Mouse (Mus musculus) hindbrain, embryonic 15.5 days (tissue): ENCODE data around the gene Gnaz. TPM values are rescaled to one million over a fixed set of nuclear protein-coding genes. Genes with fewer than 3 reads are reported as not detected.

Source experiments
- polyA plus RNA-seq: library from polyadenylated mRNA; unstranded; fragments of >200 nt; fragmentation: Nextera tagmentation; extraction: Ambion mirVana; gene quantifications from 2 replicates; pipeline ENCODE4 v1.2.1, GENCODE M21; 2015

Gene Gnaz
- polyA plus RNA-seq, 1 experiment from 2014 or later = 85.5 TPM

Other genes starting within 250 kb of the Gnaz start
- gene Rsph14, start 65.4 kb downstream of the Gnaz start, polyA plus RNA-seq = 0.24 and 0.45 TPM in 2 replicates
- gene Rab36, start 69.9 kb downstream of the Gnaz start, polyA plus RNA-seq = 17.3 and 21.7 TPM in 2 replicates
- 14.0 and 16.5 TPM in 2 replicates for gene Bcr, start 93.4 kb downstream of the Gnaz start, polyA plus RNA-seq
- gene Specc1l, start 244.9 kb downstream of the Gnaz start, polyA plus RNA-seq = 30.5 and 30.8 TPM in 2 replicates